Mouse (Mus musculus) heart, postnatal 0 days (tissue): ENCODE measurements at regions not wholly inside any gene's neighbourhood (a gene's known extent, or its start where the extent isn't known, plus 50 kb on each side); places are given as distances from the start of the nearest gene placed in this dataset.

Source experiments
- CTCF ChIP-seq: IDR thresholded peaks from 2 replicates; pipeline ENCODE4 v1.5.1; 2016; ENCODE audit warnings: antibody characterized with exemption, control low read depth, low read depth
- EP300 ChIP-seq: IDR thresholded peaks from 2 replicates; pipeline ENCODE4 v1.6.1; 2016; ENCODE audit warnings: antibody characterized with exemption, low read depth

- TF ChIP-seq CTCF (no peak), EP300 (no peak)
These were observed 122.8 kb upstream of the Ldb2 start for GRCm38 (mm10) chr5:44922129-44922775.
